Mouse (Mus musculus) intestine, postnatal 0 days (tissue): ENCODE measurements at regions not wholly inside any gene's neighbourhood (a gene's known extent, or its start where the extent isn't known, plus 50 kb on each side); places are given as distances from the start of the nearest gene placed in this dataset.

ENCODE experiments used
- ATAC-seq: fragments of 200-750 bp; cut with Nextera tagmentation; 2 replicates; pipeline ENCODE4 v1.8.0; 2017; ENCODE audit warnings: mild to moderate bottlenecking, moderate TSS enrichment, moderate library complexity
- H3K27ac ChIP-seq: fragments of 300-500 bp; sonication (generic); 2 replicates; pipeline ENCODE4 v1.5.1; 2014; ENCODE audit warnings: mild to moderate bottlenecking, low read depth, low read length, moderate library complexity
- H3K27me3 ChIP-seq: fragments of 300-500 bp; sonication (generic); replicated peaks from 2 replicates; pipeline ENCODE4 v1.6.1; 2014; ENCODE audit warnings: low read length, mixed read lengths; ENCODE audit not compliant: control insufficient read depth, insufficient read depth
- H3K36me3 ChIP-seq: fragments of 300-500 bp; sonication (generic); 2 replicates; pipeline ENCODE4 v1.6.1; 2014; ENCODE audit warnings: mild to moderate bottlenecking, moderate library complexity; ENCODE audit not compliant: control insufficient read depth, insufficient read depth
- H3K4me1 ChIP-seq: fragments of 300-500 bp; sonication (generic); replicated peaks from 2 replicates; pipeline ENCODE4 v1.6.1; 2014; ENCODE audit warnings: antibody characterized with exemption, low read length, mixed read lengths; ENCODE audit not compliant: control insufficient read depth, insufficient read depth
- H3K4me2 ChIP-seq: fragments of 300-500 bp; sonication (generic); replicated peaks from 2 replicates; pipeline ENCODE4 v1.6.1; 2014; ENCODE audit warnings: low read depth, mild to moderate bottlenecking, moderate library complexity
- H3K4me3 ChIP-seq: fragments of 300-500 bp; sonication (generic); 2 replicates; pipeline ENCODE4 v1.5.1; 2014; ENCODE audit warnings: low read depth, low read length
- H3K9ac ChIP-seq: fragments of 300-500 bp; sonication (generic); 2 replicates; pipeline ENCODE4 v1.6.1; 2014; ENCODE audit warnings: mild to moderate bottlenecking, low read depth, low read length
- H3K9me3 ChIP-seq: fragments of 300-500 bp; sonication (generic); 2 replicates; pipeline ENCODE4 v1.6.1; 2016; ENCODE audit warnings: mixed run types; ENCODE audit not compliant: control insufficient read depth
- CTCF ChIP-seq: sonication (generic); IDR thresholded peaks from 2 replicates; pipeline ENCODE4 v1.5.1; 2016; ENCODE audit warnings: low read depth, mild to moderate bottlenecking, control low read depth, antibody characterized with exemption, moderate library complexity
- WGBS: fragments of 180-500 bp; shearing (Covaris S2); extraction: QIAGEN DNeasy Blood & Tissue Kit; methylation state at CpG from one replicate; pipeline ENCODE4 v1.1.7; 2014; 5-methylcytosine and 5-hydroxymethylcytosine counted together

DNA sequence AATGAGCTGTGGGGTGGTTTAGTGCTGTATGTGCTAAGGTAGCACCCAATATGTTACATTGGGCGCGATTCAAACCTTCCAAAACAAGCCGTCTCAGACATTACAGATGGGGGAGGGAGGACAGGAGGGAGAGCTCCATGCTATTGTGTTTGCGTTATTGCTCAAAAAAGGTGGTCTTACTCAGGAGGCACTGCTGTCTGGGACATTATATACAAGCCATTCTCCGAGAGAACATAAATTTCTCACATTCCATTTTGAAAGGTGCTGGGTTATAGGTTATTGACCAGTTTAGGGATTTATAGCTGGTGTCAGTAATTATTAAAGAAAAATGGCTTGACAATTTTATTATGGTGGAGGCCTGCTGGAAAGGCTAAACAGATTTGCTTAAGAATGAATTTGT, 649.4 kb downstream of the Kcnj2 start:
- Histone ChIP-seq H3K4me2 (no peak overlapping the region), H3K4me1 (no peaks in the 10 kb centered on the region), H3K27me3 (no peaks in the 10 kb centered on the region), H3K4me3 (no peak overlapping the region), H3K36me3 (no peaks in the 10 kb centered on the region), H3K9ac (no peak overlapping the region), H3K27ac (no peak overlapping the region), H3K9me3 (no peaks in the 10 kb centered on the region)
- no peak for TF ChIP-seq CTCF
- 88% methylated on average over 5 of the region's 5 CpGs for WGBS
- no peak for ATAC-seq

DNA sequence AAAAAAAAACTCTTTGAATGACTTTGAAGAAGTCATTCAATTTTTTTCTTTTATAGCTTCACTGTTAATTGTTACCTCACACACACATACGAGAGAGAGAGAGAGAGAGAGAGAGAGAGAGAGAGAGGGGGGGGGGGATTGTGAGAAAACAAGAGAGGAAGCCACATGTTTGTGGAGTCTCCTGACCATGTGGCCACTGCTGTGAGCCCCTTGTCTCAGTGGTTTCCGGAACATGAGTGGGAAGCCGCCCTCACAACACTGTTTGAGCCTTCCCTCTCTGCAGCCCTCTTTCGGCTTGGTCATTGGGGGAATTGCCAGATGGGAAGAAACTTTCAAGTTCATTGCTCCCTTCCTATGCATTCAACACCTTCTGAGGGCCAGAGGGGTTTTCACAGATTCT, 656.3 kb downstream of the Kcnj2 start:
- no peak overlapping the region for H3K27ac ChIP-seq
- ATAC-seq: no peak
- no peaks in the 10 kb centered on the region for H3K4me1 ChIP-seq
- no peak overlapping the region for H3K4me3 ChIP-seq
- no peak for TF ChIP-seq CTCF
- H3K9me3 ChIP-seq: no peaks in the 10 kb centered on the region
- no peak overlapping the region for H3K9ac ChIP-seq
- 70% methylated on average over 4 of the region's 4 CpGs for WGBS
- no peaks in the 10 kb centered on the region for H3K27me3 ChIP-seq
- no peaks in the 10 kb centered on the region for H3K36me3 ChIP-seq
- no peak overlapping the region for H3K4me2 ChIP-seq

- TF ChIP-seq CTCF: no peak
- H3K27me3 ChIP-seq: no peaks in the 10 kb centered on the region
- ATAC-seq: no peak
- H3K27ac ChIP-seq: no peak overlapping the region
- 67% methylated on average over 4 of the region's 4 CpGs for WGBS
- no peaks in the 10 kb centered on the region for H3K4me1 ChIP-seq
- H3K9me3 ChIP-seq: no peaks in the 10 kb centered on the region
- no peak overlapping the region for H3K4me3 ChIP-seq
- no peak overlapping the region for H3K9ac ChIP-seq
- no peaks in the 10 kb centered on the region for H3K36me3 ChIP-seq
- no peak overlapping the region for H3K4me2 ChIP-seq
Observed at GRCm38 (mm10) chr11:111728148-111728547, 662.2 kb downstream of the Kcnj2 start.

GRCm38 (mm10) chr11:111732096-111732495, 666.1 kb downstream of the Kcnj2 start:
- Histone ChIP-seq H3K4me1 (no peaks in the 10 kb centered on the region), H3K4me2 (no peak overlapping the region), H3K27me3 (no peaks in the 10 kb centered on the region), H3K4me3 (no peak overlapping the region), H3K36me3 (no peaks in the 10 kb centered on the region), H3K9ac (no peak overlapping the region), H3K9me3 (no peaks in the 10 kb centered on the region), H3K27ac (no peak overlapping the region)
- TF ChIP-seq CTCF: no peak
- 22% methylated on average over 8 of the region's 8 CpGs for WGBS
- ATAC-seq: no peak

DNA sequence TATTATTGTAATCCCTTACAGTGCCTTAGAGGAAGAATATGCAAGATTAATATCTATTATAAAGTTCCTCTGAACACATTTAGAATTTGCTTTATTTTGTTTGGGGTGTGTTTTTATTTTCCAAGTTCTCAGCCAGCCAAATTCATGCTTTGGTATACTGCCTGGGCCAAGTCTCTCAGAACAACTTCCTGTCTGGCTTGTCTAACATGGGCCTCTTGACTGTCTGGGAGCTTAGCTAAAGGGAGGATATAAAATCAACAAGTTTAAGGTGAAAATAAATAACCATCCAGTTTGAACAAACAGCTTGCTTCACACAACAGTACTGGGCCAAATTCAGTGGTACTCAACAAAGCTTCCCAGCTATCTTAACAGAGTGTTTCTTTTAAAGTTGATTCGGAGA, 669.5 kb downstream of the Kcnj2 start:
- Histone ChIP-seq H3K4me2 (no peak overlapping the region), H3K4me3 (no peak overlapping the region), H3K27ac (no peak overlapping the region), H3K9ac (no peak overlapping the region), H3K27me3 (no peaks in the 10 kb centered on the region), H3K4me1 (no peaks in the 10 kb centered on the region), H3K9me3 (no peaks in the 10 kb centered on the region), H3K36me3 (no peaks in the 10 kb centered on the region)
- WGBS: 73% methylated on average over 1 of the region's 1 CpGs
- no peak for ATAC-seq
- TF ChIP-seq CTCF: no peak

GRCm38 (mm10) chr11:111735961-111736360, 670.0 kb downstream of the Kcnj2 start:
- H3K36me3 ChIP-seq: no peaks in the 10 kb centered on the region
- H3K4me3 ChIP-seq: no peak overlapping the region
- WGBS: 84% methylated on average over 5 of the region's 5 CpGs
- no peaks in the 10 kb centered on the region for H3K27me3 ChIP-seq
- H3K4me1 ChIP-seq: no peaks in the 10 kb centered on the region
- no peak overlapping the region for H3K9ac ChIP-seq
- H3K27ac ChIP-seq: no peak overlapping the region
- no peak overlapping the region for H3K4me2 ChIP-seq
- no peaks in the 10 kb centered on the region for H3K9me3 ChIP-seq
- no peak for TF ChIP-seq CTCF
- no peak for ATAC-seq

GRCm38 (mm10) chr11:111743356-111743755, 677.4 kb downstream of the Kcnj2 start:
- Histone ChIP-seq H3K4me1 (no peaks in the 10 kb centered on the region), H3K4me3 (no peak overlapping the region), H3K4me2 (no peak overlapping the region), H3K27ac (no peak overlapping the region), H3K36me3 (no peaks in the 10 kb centered on the region), H3K27me3 (no peaks in the 10 kb centered on the region), H3K9me3 (no peaks in the 10 kb centered on the region), H3K9ac (no peak overlapping the region)
- no peak for TF ChIP-seq CTCF
- WGBS: 21% methylated on average over 6 of the region's 6 CpGs
- ATAC-seq: no peak
